ENCODE assay signal across 9 mouse cellular contexts in genomic region chr11:12039098-12039497, GRCm38 (mm10). TPM values are rescaled to one million over a fixed set of nuclear protein-coding genes. Genes with fewer than 3 reads are reported as not detected.
DNase-seq lines count a peak whose midpoint lies in the region; ATAC-seq lines count a peak whose summit lies in the region.
"Had no signal": no experiment of that assay in that cellular context is flagged by ENCODE, and none has a peak within 500 bp of the region (broad histone marks: within the 10 kb centered on the region; RNA-seq: fewer than 3 reads in every experiment).

No protein-coding gene starts in this region.

- 0 out of 2 replicates have a peak, but pooled peaks cover 3% of the 10 kb centered on the region for H3K4me1 ChIP-seq in lung, embryonic 16.5 days (replicated peaks; ENCODE audit: control insufficient read depth, insufficient read depth, low read length)
- H3K4me1 ChIP-seq in intestine, embryonic 15.5 days (replicated peaks): no peaks in the 10 kb centered on the region
- H3K4me1 ChIP-seq in stomach, embryonic 15.5 days: 0 out of 2 replicates have a peak, but pooled peaks cover 5% of the 10 kb centered on the region

- 12% methylated on average over 3 of the region's 3 CpGs for WGBS in lung, embryonic 16.5 days
- WGBS in intestine, embryonic 15.5 days: 35% methylated on average over 3 of the region's 3 CpGs
- WGBS in stomach, embryonic 15.5 days: 23% methylated on average over 3 of the region's 3 CpGs

- H3K27me3 ChIP-seq in lung, embryonic 16.5 days (ENCODE audit: control insufficient read depth, insufficient read depth, low read depth, low read length): peaks cover 54% of the 10 kb centered on the region
- H3K27me3 ChIP-seq in intestine, embryonic 15.5 days (replicated peaks): peaks cover 51% of the 10 kb centered on the region
- peaks cover 58% of the 10 kb centered on the region for H3K27me3 ChIP-seq in stomach, embryonic 15.5 days (replicated peaks)

- no peaks in the 10 kb centered on the region for H3K9me3 ChIP-seq in lung, embryonic 16.5 days (ENCODE audit: control insufficient read depth, low read length)
- H3K9me3 ChIP-seq in intestine, embryonic 15.5 days: no peaks in the 10 kb centered on the region
- no peaks in the 10 kb centered on the region for H3K9me3 ChIP-seq in stomach, embryonic 15.5 days
- H3K9me3 ChIP-seq: megakaryocyte, embryonic 14.5 days had no signal

- H3K4me2 ChIP-seq in lung, embryonic 16.5 days (ENCODE audit: low read depth, low read length): no peak overlapping the region
- H3K4me2 ChIP-seq in intestine, embryonic 15.5 days (replicated peaks): 0 out of 2 replicates have a peak overlapping the region, but pooled peaks have one; percentile 11
- H3K4me2 ChIP-seq in stomach, embryonic 15.5 days: 0 out of 2 replicates have a peak overlapping the region, but pooled peaks have one; percentile 54

- no peak overlapping the region for H3K9ac ChIP-seq in lung, embryonic 16.5 days (ENCODE audit: low read length)
- H3K9ac ChIP-seq in intestine, embryonic 15.5 days: no peak overlapping the region
- H3K9ac ChIP-seq in stomach, embryonic 15.5 days: no peak overlapping the region

- H3K4me3 ChIP-seq in lung, embryonic 16.5 days (ENCODE audit: low read length): no peak overlapping the region
- no peak overlapping the region for H3K4me3 ChIP-seq in intestine, embryonic 15.5 days (replicated peaks)
- no peak overlapping the region for H3K4me3 ChIP-seq in stomach, embryonic 15.5 days (replicated peaks)
- H3K4me3 ChIP-seq: megakaryocyte, embryonic 14.5 days had no signal

- peak; percentile 39; the same call in 1 of the 2 replicates for ATAC-seq in lung, embryonic 16.5 days (ENCODE audit: low read depth)
- no peak for ATAC-seq in intestine, embryonic 15.5 days
- no peak for ATAC-seq in stomach, embryonic 15.5 days (ENCODE audit: insufficient read depth, low FRiP score, low read depth)

- H3K36me3 ChIP-seq in lung, embryonic 16.5 days (ENCODE audit: control insufficient read depth, insufficient read depth, low read length): no peaks in the 10 kb centered on the region
- no peaks in the 10 kb centered on the region for H3K36me3 ChIP-seq in intestine, embryonic 15.5 days
- H3K36me3 ChIP-seq in stomach, embryonic 15.5 days: no peaks in the 10 kb centered on the region

- intact Hi-C loops in gastrocnemius, postnatal 14 days (cut with DNase I; ENCODE audit: low total_unique reads): no loop called here

- H3K27ac ChIP-seq in lung, embryonic 16.5 days (ENCODE audit: low read length): 0 out of 2 replicates have a peak overlapping the region, but pooled peaks have one; percentile 1
- H3K27ac ChIP-seq in intestine, embryonic 15.5 days: no peak overlapping the region
- H3K27ac ChIP-seq in stomach, embryonic 15.5 days: no peak overlapping the region

- DNase-seq in gastrocnemius, postnatal 14 days: peak; percentile 15
- DNase-seq in gastrocnemius, adult 8-10 months (ENCODE audit: low spot score in 2 of 2): no peak
- no peak for DNase-seq in lung, adult 18-20 months
- no peak for DNase-seq in adipocyte (ENCODE audit: low spot score)
- DNase-seq in spleen, postnatal 10 days (ENCODE audit: low spot score in 2 of 2): no peak

RNA-seq across cellular contexts. Expression of gene Grb10, which starts 0.6 kb away (rescaled TPM):
- total RNA-seq in gastrocnemius, postnatal 14 days (2021): 100 to 1,000 TPM; 245 to 266 TPM
- total RNA-seq in gastrocnemius, adult 8-10 months (2022): 10 to 100 TPM; 17.0 to 28.7 (median 26.4) TPM
- polyA plus RNA-seq in lung, embryonic 16.5 days (2015; fragmentation: Nextera tagmentation; extraction: Ambion mirVana): 518 and 579 TPM in 2 replicates
- polyA plus RNA-seq in intestine, embryonic 15.5 days (2015; fragmentation: Nextera tagmentation; extraction: Ambion mirVana): 313 and 347 TPM in 2 replicates
- polyA plus RNA-seq in stomach, embryonic 15.5 days (2015; fragmentation: Nextera tagmentation; extraction: Ambion mirVana): 342 and 406 TPM in 2 replicates
